Mouse (Mus musculus) intestine, embryonic 14.5 days (tissue): ENCODE results near the gene Adamts3. TPM values are rescaled to one million over a fixed set of nuclear protein-coding genes. Genes with fewer than 3 reads are reported as not detected.

Experiments
- ATAC-seq: fragments of 200-750 bp; cut with Nextera tagmentation; replicated peaks from 2 replicates; pipeline ENCODE4 v1.8.0; 2017; ENCODE audit warnings: low read depth, moderate number of reproducible peaks, moderate TSS enrichment, moderate library complexity; ENCODE audit not compliant: low FRiP score, low TSS enrichment
- DNase-seq: peaks from one replicate; pipeline ENCODE4 v3.0.0-alpha.2; 2018; ENCODE audit warnings: low spot score
- H3K27ac ChIP-seq: fragments of 300-500 bp; sonication (generic); 2 replicates; pipeline ENCODE4 v1.5.1; 2014; ENCODE audit warnings: low read depth, mild to moderate bottlenecking, control low read depth
- H3K27me3 ChIP-seq: fragments of 300-500 bp; sonication (generic); replicated peaks from 2 replicates; pipeline ENCODE4 v1.6.1; 2014; ENCODE audit warnings: low read length, control low read depth; ENCODE audit not compliant: control insufficient read depth, insufficient read depth
- H3K36me3 ChIP-seq: fragments of 300-500 bp; sonication (generic); 2 replicates; pipeline ENCODE4 v1.6.1; 2014; ENCODE audit warnings: low read length, control low read depth; ENCODE audit not compliant: control insufficient read depth, insufficient read depth
- H3K4me1 ChIP-seq: fragments of 300-500 bp; sonication (generic); replicated peaks from 2 replicates; pipeline ENCODE4 v1.6.1; 2014; ENCODE audit warnings: low read length, control low read depth, mixed read lengths; ENCODE audit not compliant: control insufficient read depth, insufficient read depth
- H3K4me2 ChIP-seq: fragments of 300-500 bp; sonication (generic); 2 replicates; pipeline ENCODE4 v1.6.1; 2014; ENCODE audit warnings: low read length
- H3K4me3 ChIP-seq: fragments of 300-500 bp; sonication (generic); 2 replicates; pipeline ENCODE4 v1.5.1; 2014; ENCODE audit warnings: low read depth, low read length, control low read depth, mixed read lengths
- H3K9ac ChIP-seq: fragments of 300-500 bp; sonication (generic); 2 replicates; pipeline ENCODE4 v1.6.1; 2014; ENCODE audit warnings: mild to moderate bottlenecking, low read length
- H3K9me3 ChIP-seq: fragments of 300-500 bp; sonication (generic); 2 replicates; pipeline ENCODE4 v1.6.1; 2016; ENCODE audit warnings: low read length, control low read depth; ENCODE audit not compliant: control insufficient read depth
- WGBS: fragments of 180-500 bp; shearing (Covaris S2); extraction: QIAGEN DNeasy Blood & Tissue Kit; methylation state at CpG from one replicate; pipeline ENCODE4 v1.1.7; 2014; 5-methylcytosine and 5-hydroxymethylcytosine counted together
- polyA plus RNA-seq: library from polyadenylated mRNA; unstranded; fragments of >200 nt; fragmentation: Nextera tagmentation; extraction: Ambion mirVana; gene quantifications from 2 replicates; pipeline ENCODE4 v1.2.1, GENCODE M21; 2014

Adamts3 gene
- polyA plus RNA-seq = 3.2 and 3.6 TPM in 2 replicates

GRCm38 (mm10) chr5:89883051-89883907, at the start of gene Adamts3:
Gene Adamts3 (minus strand): TSS chr5:89883334.
- peak within 1 kb of the TSS; percentile 65 for H3K27ac ChIP-seq
- ATAC-seq = peak; percentile 77
- peak; percentile 84 for DNase-seq

DNA sequence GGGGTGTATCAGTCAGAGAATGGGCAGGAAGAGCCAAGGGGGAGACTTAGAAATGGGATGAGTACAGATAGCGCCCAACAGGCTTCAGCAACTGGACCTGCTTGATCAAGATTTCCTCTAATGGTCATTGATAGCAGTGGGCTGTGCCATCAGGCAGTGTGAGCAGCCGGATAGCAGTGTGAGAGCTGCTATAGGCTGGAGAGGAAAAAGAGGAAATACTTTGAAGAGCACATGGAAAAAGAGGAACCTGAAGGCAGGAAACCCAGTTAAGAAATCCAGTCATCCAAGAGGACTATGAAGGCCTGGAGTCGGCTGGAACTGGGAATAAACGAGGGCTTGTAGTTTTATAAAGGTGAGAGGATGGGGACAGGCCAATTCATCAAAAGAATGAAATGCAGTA, 48.4 kb upstream of the Adamts3 start:
- no peak overlapping the region for H3K4me2 ChIP-seq
- H3K27ac ChIP-seq = no peak overlapping the region
- no peaks in the 10 kb centered on the region for H3K9me3 ChIP-seq
- 85% methylated on average over 4 of the region's 4 CpGs for WGBS
- no peak for DNase-seq
- H3K4me3 ChIP-seq = no peak overlapping the region
- no peaks in the 10 kb centered on the region for H3K36me3 ChIP-seq
- no peak overlapping the region for H3K9ac ChIP-seq
- no peaks in the 10 kb centered on the region for H3K27me3 ChIP-seq
- no peak for ATAC-seq
- H3K4me1 ChIP-seq = no peaks in the 10 kb centered on the region

More at GRCm38 (mm10) chr5:89883051-89883907, at the start of gene Adamts3:
- Histone ChIP-seq H3K27me3 (no peaks in the 10 kb centered on the region), H3K9ac (peak within 1 kb of the TSS; percentile 65), H3K4me3 (peak within 1 kb of the TSS; percentile 68), H3K36me3 (no peaks in the 10 kb centered on the region), H3K4me1 (0 out of 2 replicates have a peak, but pooled peaks cover 4% of the 10 kb centered on the region), H3K4me2 (peak within 1 kb of the TSS; percentile 100), H3K9me3 (0 out of 2 replicates have a peak, but pooled peaks cover 3% of the 10 kb centered on the region)
- under 1% methylated on average over 74 of the region's 78 CpGs for WGBS

- Histone ChIP-seq H3K9me3 (no peaks in the 10 kb centered on the region), H3K27ac (no peak overlapping the region), H3K4me3 (no peak overlapping the region), H3K27me3 (no peaks in the 10 kb centered on the region), H3K36me3 (no peaks in the 10 kb centered on the region), H3K9ac (no peak overlapping the region), H3K4me2 (no peak overlapping the region), H3K4me1 (no peaks in the 10 kb centered on the region)
- DNase-seq (no peak), ATAC-seq (no peak)
These were observed 29.2 kb upstream of the Adamts3 start for GRCm38 (mm10) chr5:89912359-89912758.

GRCm38 (mm10) chr5:89911950-89912349, 28.8 kb upstream of the Adamts3 start:
- no peak overlapping the region for H3K4me3 ChIP-seq
- H3K4me1 ChIP-seq = no peaks in the 10 kb centered on the region
- H3K27ac ChIP-seq = no peak overlapping the region
- WGBS = 75% methylated on average over 7 of the region's 7 CpGs
- no peaks in the 10 kb centered on the region for H3K9me3 ChIP-seq
- no peaks in the 10 kb centered on the region for H3K27me3 ChIP-seq
- H3K4me2 ChIP-seq = no peak overlapping the region
- no peaks in the 10 kb centered on the region for H3K36me3 ChIP-seq
- H3K9ac ChIP-seq = no peak overlapping the region
- ATAC-seq (no peak), DNase-seq (no peak)

- H3K27ac ChIP-seq = no peak overlapping the region
- 71% methylated on average over 4 of the region's 4 CpGs for WGBS
- H3K9me3 ChIP-seq = no peaks in the 10 kb centered on the region
- no peaks in the 10 kb centered on the region for H3K36me3 ChIP-seq
- no peak overlapping the region for H3K9ac ChIP-seq
- H3K4me2 ChIP-seq = no peak overlapping the region
- ATAC-seq = no peak
- no peak overlapping the region for H3K4me3 ChIP-seq
- no peaks in the 10 kb centered on the region for H3K4me1 ChIP-seq
- no peaks in the 10 kb centered on the region for H3K27me3 ChIP-seq
- DNase-seq = no peak
These were observed 28.4 kb upstream of the Adamts3 start for GRCm38 (mm10) chr5:89911508-89911907.

GRCm38 (mm10) chr5:89906884-89907431, 23.8 kb upstream of the Adamts3 start:
- Histone ChIP-seq H3K4me1 (no peaks in the 10 kb centered on the region), H3K9ac (no peak overlapping the region), H3K4me3 (no peak overlapping the region), H3K36me3 (no peaks in the 10 kb centered on the region), H3K27ac (no peak overlapping the region), H3K9me3 (no peaks in the 10 kb centered on the region), H3K27me3 (no peaks in the 10 kb centered on the region), H3K4me2 (no peak overlapping the region)
- 74% methylated on average over 13 of the region's 13 CpGs for WGBS
- no peak for DNase-seq
- no peak for ATAC-seq

- H3K36me3 ChIP-seq = no peaks in the 10 kb centered on the region
- H3K27ac ChIP-seq = no peak overlapping the region
- no peaks in the 10 kb centered on the region for H3K27me3 ChIP-seq
- H3K4me3 ChIP-seq = no peak overlapping the region
- no peaks in the 10 kb centered on the region for H3K9me3 ChIP-seq
- 87% methylated on average over 5 of the region's 5 CpGs for WGBS
- no peaks in the 10 kb centered on the region for H3K4me1 ChIP-seq
- no peak overlapping the region for H3K4me2 ChIP-seq
- no peak for ATAC-seq
- H3K9ac ChIP-seq = no peak overlapping the region
- no peak for DNase-seq
These were observed 17.9 kb upstream of the Adamts3 start for GRCm38 (mm10) chr5:89901026-89901425.

GRCm38 (mm10) chr5:89897495-89897894, 14.4 kb upstream of the Adamts3 start:
- Histone ChIP-seq H3K36me3 (no peaks in the 10 kb centered on the region), H3K4me1 (no peaks in the 10 kb centered on the region), H3K9me3 (no peaks in the 10 kb centered on the region), H3K27ac (no peak overlapping the region), H3K27me3 (no peaks in the 10 kb centered on the region), H3K4me3 (no peak overlapping the region), H3K4me2 (no peak overlapping the region), H3K9ac (no peak overlapping the region)
- ATAC-seq (no peak), DNase-seq (no peak)
- WGBS = 65% methylated on average over 9 of the region's 9 CpGs
